Mouse (Mus musculus) thymus, adult 2 months (tissue): Measurements from ENCODE around the gene Vmo1. TPM values are rescaled to one million over a fixed set of nuclear protein-coding genes. Genes with fewer than 3 reads are reported as not detected.
"Not testable (repeated sequence)": the region's sequence is repeated elsewhere in the genome, so short reads cannot be mapped to it uniquely, and the experiment has no call there.

Source experiments
- DNase-seq: peaks from one replicate; pipeline ENCODE4 v3.0.0; 2021
- H3K27ac ChIP-seq: fragments of 200-500 bp; 2 replicates; pipeline ENCODE4 v1.5.1; 2012; ENCODE audit warnings: low read length, control low read depth; ENCODE audit not compliant: control insufficient read depth, insufficient read depth
- H3K27me3 ChIP-seq: fragments of 200-500 bp; 2 replicates; pipeline ENCODE4 v1.6.1; 2012; ENCODE audit warnings: mild to moderate bottlenecking, low read length, moderate library complexity, mixed read lengths; ENCODE audit not compliant: control insufficient read depth, insufficient read depth
- H3K36me3 ChIP-seq: fragments of 200-500 bp; 2 replicates; pipeline ENCODE4 v1.6.1; 2012; ENCODE audit warnings: mild to moderate bottlenecking, low read length, moderate library complexity; ENCODE audit not compliant: control insufficient read depth, insufficient read depth
- H3K4me1 ChIP-seq: fragments of 200-500 bp; replicated peaks from 2 replicates; pipeline ENCODE4 v1.6.1; 2012; ENCODE audit warnings: low read length; ENCODE audit not compliant: control insufficient read depth, insufficient read depth
- H3K4me3 ChIP-seq: fragments of 200-500 bp; 2 replicates; pipeline ENCODE4 v1.5.1; 2012; ENCODE audit warnings: mild to moderate bottlenecking, low read length, control low read depth, moderate library complexity; ENCODE audit not compliant: control insufficient read depth, insufficient read depth
- CTCF ChIP-seq: fragments of 200-500 bp; IDR thresholded peaks from 2 replicates; pipeline ENCODE4 v1.5.1; 2012; ENCODE audit warnings: mild to moderate bottlenecking, control low read depth, low read length, moderate library complexity, borderline replicate concordance; ENCODE audit not compliant: control insufficient read depth, poor library complexity, insufficient read depth; ENCODE audit errors: extremely low read depth
- POLR2A ChIP-seq: fragments of 200-500 bp; IDR thresholded peaks from 2 replicates; pipeline ENCODE4 v1.6.1; 2012; ENCODE audit warnings: mild to moderate bottlenecking, low read length, control low read depth, moderate library complexity; ENCODE audit not compliant: control insufficient read depth, poor library complexity, insufficient read depth; ENCODE audit errors: extremely low read depth
- WGBS: fragments of 180-500 bp; shearing (Covaris S2); methylation state at CpG from one replicate; pipeline ENCODE4 v1.1.7; 2018; 5-methylcytosine and 5-hydroxymethylcytosine counted together
- polyA plus RNA-seq: library from polyadenylated mRNA; depleted of rRNA; stranded (reverse); fragments of >200 nt; gene quantifications from 2 replicates; pipeline ENCODE4 v1.2.3, GENCODE M21; 2012

Vmo1 gene
- polyA plus RNA-seq, 1 experiment = 7.2 TPM

GRCm38 (mm10) chr11:70487816-70488215 lies 26.6 kb downstream of the Vmo1 start:
- no peak for DNase-seq
- TF ChIP-seq POLR2A = no peak
- no peak for TF ChIP-seq CTCF
- H3K4me1 ChIP-seq = no peaks in the 10 kb centered on the region
- WGBS = 80% methylated on average over 4 of the region's 4 CpGs
- no peaks in the 10 kb centered on the region for H3K27me3 ChIP-seq
- no peaks in the 10 kb centered on the region for H3K36me3 ChIP-seq
- no peak overlapping the region for H3K4me3 ChIP-seq
- no peak overlapping the region for H3K27ac ChIP-seq

- WGBS = 83% methylated on average over 2 of the region's 2 CpGs
- no peak for DNase-seq
- TF ChIP-seq CTCF = no peak
- no peak for TF ChIP-seq POLR2A
Measured at GRCm38 (mm10) chr11:70485498-70485897, 28.9 kb downstream of the Vmo1 start.

GRCm38 (mm10) chr11:70474872-70475534 lies 39.4 kb downstream of the Vmo1 start:
- H3K4me3 ChIP-seq = no peak overlapping the region
- H3K27ac ChIP-seq = no peak overlapping the region
- 92% methylated on average over 12 of the region's 12 CpGs for WGBS
- no peaks in the 10 kb centered on the region for H3K36me3 ChIP-seq
- no peaks in the 10 kb centered on the region for H3K27me3 ChIP-seq
- no peaks in the 10 kb centered on the region for H3K4me1 ChIP-seq
- no peak for TF ChIP-seq POLR2A
- TF ChIP-seq CTCF = no peak
- no peak for DNase-seq

More at GRCm38 (mm10) chr11:70485498-70485897, 28.9 kb downstream of the Vmo1 start:
- no peak overlapping the region for H3K27ac ChIP-seq
- no peaks in the 10 kb centered on the region for H3K36me3 ChIP-seq
- no peaks in the 10 kb centered on the region for H3K4me1 ChIP-seq
- H3K27me3 ChIP-seq = no peaks in the 10 kb centered on the region
- no peak overlapping the region for H3K4me3 ChIP-seq

- not testable (repeated sequence) for H3K4me3 ChIP-seq, H3K4me1 ChIP-seq, H3K27me3 ChIP-seq, H3K36me3 ChIP-seq, DNase-seq, H3K27ac ChIP-seq
- 92% methylated on average over 5 of the region's 5 CpGs for WGBS
Measured at GRCm38 (mm10) chr11:70473291-70473690, 41.1 kb downstream of the Vmo1 start.

- H3K27ac ChIP-seq = no peak overlapping the region
- H3K27me3 ChIP-seq = no peaks in the 10 kb centered on the region
- no peaks in the 10 kb centered on the region for H3K4me1 ChIP-seq
- no peak for DNase-seq
- no peak overlapping the region for H3K4me3 ChIP-seq
- TF ChIP-seq POLR2A (no peak), CTCF (no peak)
- H3K36me3 ChIP-seq = no peaks in the 10 kb centered on the region
Measured at GRCm38 (mm10) chr11:70472716-70473115, 41.7 kb downstream of the Vmo1 start.

- TF ChIP-seq CTCF = no peak
- no peak for TF ChIP-seq POLR2A
- H3K4me3 ChIP-seq = no peak overlapping the region
- no peaks in the 10 kb centered on the region for H3K36me3 ChIP-seq
- H3K4me1 ChIP-seq = no peaks in the 10 kb centered on the region
- no peak overlapping the region for H3K27ac ChIP-seq
- no peaks in the 10 kb centered on the region for H3K27me3 ChIP-seq
- 98% methylated on average over 3 of the region's 3 CpGs for WGBS
- DNase-seq = no peak
Measured at GRCm38 (mm10) chr11:70469764-70470163, 44.7 kb downstream of the Vmo1 start.

GRCm38 (mm10) chr11:70467902-70468619 lies 46.4 kb downstream of the Vmo1 start:
- H3K27ac ChIP-seq = no peak overlapping the region

More at GRCm38 (mm10) chr11:70467902-70468619, 46.4 kb downstream of the Vmo1 start:
- DNase-seq = no peak
- TF ChIP-seq CTCF = no peak
- no peak for TF ChIP-seq POLR2A
- Histone ChIP-seq H3K4me3 (no peak overlapping the region), H3K36me3 (no peaks in the 10 kb centered on the region), H3K27me3 (no peaks in the 10 kb centered on the region), H3K4me1 (no peaks in the 10 kb centered on the region)
- WGBS = 80% methylated on average over 5 of the region's 5 CpGs
